Mouse (Mus musculus): ENCODE data around the gene Plxnb1.

The Plxnb1 gene

GRCm38 (mm10) chr9:109101933-109102445, 6.8 kb downstream of the Plxnb1 start:
- DNase-seq (ENCODE audit: low spot score in 2 of 2), result no peak

DNA sequence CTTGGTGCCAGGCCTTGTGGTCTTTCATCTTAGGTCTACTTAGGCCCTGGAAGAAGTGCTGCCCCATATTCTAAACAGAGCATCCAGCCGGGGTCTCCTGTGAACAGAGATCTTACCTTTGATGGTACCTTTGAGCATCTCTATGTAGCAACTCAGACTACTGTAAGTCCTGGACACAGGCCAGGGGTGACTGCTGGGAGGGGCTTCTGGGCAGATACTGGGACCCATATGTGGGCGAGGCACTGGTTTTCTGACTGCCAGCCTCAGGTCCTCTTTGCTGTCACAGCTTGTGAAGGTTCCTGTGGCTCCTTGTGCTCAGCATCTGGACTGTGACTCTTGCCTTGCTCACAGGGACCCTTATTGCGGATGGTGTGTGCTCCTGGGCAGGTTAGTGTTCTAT, 7.4 kb downstream of the Plxnb1 start:
- DNase-seq (ENCODE audit: low spot score in 2 of 2), result no peak

- DNase-seq (ENCODE audit: low spot score in 2 of 2), result no peak
Measured at GRCm38 (mm10) chr9:109103250-109103649, 8.1 kb downstream of the Plxnb1 start.

DNA sequence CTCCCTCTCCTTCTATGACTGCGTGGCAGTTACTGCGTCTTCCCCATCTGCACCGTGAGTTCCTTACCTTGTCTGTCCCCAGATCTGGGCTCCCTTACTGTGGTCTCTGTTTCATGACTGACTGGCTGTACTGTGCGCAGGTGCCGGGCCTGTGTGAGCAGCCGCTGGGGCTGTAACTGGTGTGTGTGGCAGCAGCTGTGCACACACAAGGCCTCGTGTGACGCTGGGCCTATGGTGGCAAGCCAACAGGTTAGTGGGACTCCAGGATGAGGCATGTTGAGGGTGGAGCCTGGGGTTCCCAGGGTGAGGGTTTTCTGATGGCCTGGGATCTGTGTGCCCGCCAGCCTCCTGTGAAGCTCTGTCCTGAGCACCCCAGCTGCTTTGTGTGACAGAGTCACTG, 8.9 kb downstream of the Plxnb1 start:
- no peak for DNase-seq (ENCODE audit: low spot score in 2 of 2)

DNA sequence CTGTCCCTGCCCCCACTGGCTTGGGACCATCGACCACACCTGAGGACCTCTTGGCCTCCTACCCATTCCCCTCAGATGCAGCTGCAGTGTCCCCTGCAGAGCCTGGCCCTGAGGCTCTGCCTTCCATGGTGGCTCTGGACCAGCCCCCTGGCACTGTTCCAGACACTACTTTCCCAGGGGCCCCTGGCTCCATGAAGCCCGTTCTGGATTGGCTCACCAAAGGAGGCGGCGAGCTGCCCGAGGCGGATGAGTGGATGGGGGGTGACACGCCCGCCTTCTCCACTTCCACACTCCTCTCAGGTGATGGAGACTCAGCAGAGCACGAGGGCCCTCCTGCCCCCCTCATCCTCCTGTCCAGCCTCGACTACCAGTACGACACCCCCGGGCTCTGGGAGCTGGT, 9.8 kb downstream of the Plxnb1 start:
- no peak for DNase-seq (ENCODE audit: low spot score in 2 of 2)

- DNase-seq (ENCODE audit: low spot score in 2 of 2), result no peak
Measured at GRCm38 (mm10) chr9:109105648-109106047, 10.5 kb downstream of the Plxnb1 start.

GRCm38 (mm10) chr9:109107341-109107740, 12.2 kb downstream of the Plxnb1 start:
- DNase-seq (ENCODE audit: low spot score in 2 of 2), result no peak

GRCm38 (mm10) chr9:109110240-109110639, 15.1 kb downstream of the Plxnb1 start:
- no peak for DNase-seq (ENCODE audit: low spot score in 2 of 2)

GRCm38 (mm10) chr9:109111101-109111500, 15.9 kb downstream of the Plxnb1 start:
- no peak for DNase-seq (ENCODE audit: low spot score in 2 of 2)

DNA sequence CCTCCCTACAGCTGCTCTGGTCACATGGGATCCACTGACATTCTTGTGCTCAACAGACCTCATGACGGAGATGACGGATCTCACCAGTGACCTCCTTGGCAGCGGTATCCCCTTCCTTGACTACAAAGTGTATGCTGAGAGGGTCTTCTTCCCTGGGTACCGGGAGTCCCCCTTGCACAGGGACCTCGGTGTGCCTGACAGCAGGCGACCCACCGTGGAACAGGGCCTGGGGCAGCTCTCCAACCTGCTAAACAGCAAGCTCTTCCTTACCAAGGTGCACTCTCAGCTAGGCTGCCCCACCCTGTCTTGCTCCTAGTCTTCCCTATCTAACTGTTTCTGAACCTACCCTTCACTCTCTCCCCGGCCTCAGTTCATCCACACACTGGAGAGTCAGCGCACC, 16.4 kb downstream of the Plxnb1 start:
- DNase-seq (ENCODE audit: low spot score in 2 of 2), result peak in 1 of 2 experiments; percentile 5

GRCm38 (mm10) chr9:109113331-109113730, 18.1 kb downstream of the Plxnb1 start:
- peak in 1 of 2 experiments; percentile 2 for DNase-seq (ENCODE audit: low spot score in 2 of 2)

DNA sequence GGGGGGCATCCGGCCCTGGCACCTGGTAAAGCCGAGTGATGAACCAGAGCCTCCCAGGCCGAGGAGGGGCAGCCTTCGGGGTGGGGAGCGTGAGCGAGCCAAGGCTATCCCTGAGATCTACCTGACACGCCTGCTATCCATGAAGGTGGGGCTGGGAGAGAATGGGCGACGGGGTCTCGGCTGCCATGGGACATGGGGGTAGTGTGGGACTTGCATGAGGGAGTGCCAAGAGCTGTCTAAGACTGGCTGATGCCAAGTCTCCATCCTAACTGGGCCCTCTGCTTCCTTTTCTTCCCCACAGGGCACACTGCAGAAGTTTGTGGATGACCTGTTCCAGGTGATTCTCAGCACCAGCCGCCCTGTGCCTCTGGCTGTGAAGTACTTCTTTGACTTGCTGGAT, 19.1 kb downstream of the Plxnb1 start:
- DNase-seq (ENCODE audit: low spot score in 2 of 2), result peak in 1 of 2 experiments; percentile 5

DNA sequence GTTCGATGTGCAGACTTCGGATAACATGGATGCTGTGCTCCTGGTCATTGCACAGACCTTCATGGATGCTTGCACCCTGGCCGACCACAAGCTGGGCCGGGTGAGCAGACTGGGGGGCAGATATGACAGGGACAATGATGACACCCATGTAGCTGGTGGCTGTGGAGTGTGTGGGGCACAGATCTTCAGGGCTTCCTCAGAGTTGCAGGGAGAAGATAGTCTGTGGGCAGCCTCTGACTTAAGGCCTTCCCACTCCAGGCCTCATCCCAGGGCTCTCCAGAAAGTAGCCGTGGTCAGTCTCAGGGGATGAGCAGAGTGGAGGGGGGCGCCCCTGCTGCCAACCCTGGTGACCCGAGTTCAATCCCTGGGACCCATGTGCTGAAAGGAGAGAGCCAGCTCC, 19.7 kb downstream of the Plxnb1 start:
- DNase-seq (ENCODE audit: low spot score in 2 of 2), result no peak

GRCm38 (mm10) chr9:109116205-109116604, 21.0 kb downstream of the Plxnb1 start:
- DNase-seq (ENCODE audit: low spot score in 2 of 2), result no peak

DNA sequence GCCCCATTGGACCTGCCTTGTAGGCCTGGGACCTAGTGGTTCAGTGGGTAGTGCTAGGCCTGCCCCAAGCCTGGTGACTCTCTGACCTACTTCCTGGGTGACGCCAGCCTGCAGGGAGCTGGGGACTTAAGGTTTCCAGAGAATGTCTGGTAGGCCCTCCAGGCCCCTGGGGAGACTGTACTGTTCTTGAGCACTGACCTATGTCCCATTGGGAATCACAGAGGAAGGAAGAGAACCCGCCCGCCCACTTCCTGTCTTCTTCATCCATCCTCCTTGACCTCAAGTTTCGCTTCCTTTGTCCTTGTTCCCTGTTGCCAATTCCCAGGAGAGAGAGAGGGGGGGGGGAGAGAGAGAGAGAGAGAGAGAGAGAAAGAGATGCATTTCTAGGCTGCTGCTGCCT, 22.9 kb downstream of the Plxnb1 start:
- DNase-seq (ENCODE audit: low spot score in 2 of 2), result no peak

DNA sequence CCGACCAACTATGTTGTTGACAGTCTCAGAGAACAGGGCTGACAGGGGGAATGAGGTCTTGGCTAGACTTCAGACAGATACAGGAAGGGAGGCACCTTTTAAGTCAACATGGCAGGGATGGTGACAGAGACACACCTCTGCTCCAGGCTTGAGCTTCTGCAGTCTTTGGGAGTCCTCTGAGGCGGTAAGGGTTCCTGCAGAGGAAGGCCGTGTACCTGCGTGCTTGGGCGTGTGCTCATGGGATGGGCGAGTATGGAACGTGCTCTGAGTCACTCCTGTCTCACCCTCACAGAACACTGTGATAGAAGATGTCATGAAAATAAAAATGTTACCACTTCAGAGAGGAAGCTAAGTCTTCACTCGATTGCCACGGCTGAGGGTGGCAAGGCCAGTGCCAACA, 24.4 kb downstream of the Plxnb1 start:
- DNase-seq (ENCODE audit: low spot score in 2 of 2), result no peak

DNA sequence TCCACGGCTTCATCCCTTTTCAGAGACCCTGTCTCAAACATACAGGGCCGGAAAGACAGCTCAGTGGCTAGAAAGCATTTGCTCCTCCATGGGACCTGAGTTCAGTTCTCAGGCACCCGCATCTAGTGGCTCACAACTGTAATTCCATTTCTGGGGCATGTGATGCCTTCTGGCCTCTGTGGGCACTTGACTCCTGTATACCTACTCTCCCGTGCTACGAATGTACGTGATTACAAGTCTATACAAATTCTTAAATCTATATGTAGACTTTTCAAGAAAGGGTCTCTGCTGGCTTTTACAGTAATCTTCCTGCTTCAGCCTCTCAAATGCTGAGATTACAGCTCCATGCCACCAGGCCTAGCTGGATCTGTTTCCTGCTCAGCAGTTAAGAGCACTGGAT, 25.8 kb downstream of the Plxnb1 start:
- no peak for DNase-seq (ENCODE audit: low spot score in 2 of 2)

GRCm38 (mm10) chr9:109122553-109123085, 27.4 kb downstream of the Plxnb1 start:
- DNase-seq (ENCODE audit: low spot score in 2 of 2), result peak in 1 of 2 experiments; percentile 29

- no peak for DNase-seq (ENCODE audit: low spot score in 2 of 2)
Measured at GRCm38 (mm10) chr9:109123266-109123665, 28.1 kb downstream of the Plxnb1 start.

- no peak for DNase-seq (ENCODE audit: low spot score in 2 of 2)
Measured at GRCm38 (mm10) chr9:109124164-109124563, 29.0 kb downstream of the Plxnb1 start.

DNA sequence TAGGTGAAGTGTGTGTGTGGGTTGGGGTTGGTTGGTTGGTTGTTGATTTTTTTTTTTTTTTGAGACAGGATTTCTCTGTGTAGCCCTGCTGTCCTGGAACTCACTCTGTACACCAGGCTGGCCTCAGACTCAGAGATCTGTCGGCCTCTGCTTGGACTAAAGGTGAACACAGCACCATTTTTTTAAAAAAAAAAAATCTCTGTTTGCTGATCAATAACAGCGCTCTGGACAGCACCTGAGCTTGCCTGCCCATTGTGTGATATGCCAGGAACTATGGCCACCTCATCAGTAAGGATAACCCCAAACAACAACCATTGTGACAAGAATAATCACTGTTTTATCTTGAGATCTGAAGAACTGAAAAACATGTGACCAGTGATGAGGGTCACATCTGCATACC, 29.9 kb downstream of the Plxnb1 start:
- DNase-seq (ENCODE audit: low spot score in 2 of 2), result no peak

DNA sequence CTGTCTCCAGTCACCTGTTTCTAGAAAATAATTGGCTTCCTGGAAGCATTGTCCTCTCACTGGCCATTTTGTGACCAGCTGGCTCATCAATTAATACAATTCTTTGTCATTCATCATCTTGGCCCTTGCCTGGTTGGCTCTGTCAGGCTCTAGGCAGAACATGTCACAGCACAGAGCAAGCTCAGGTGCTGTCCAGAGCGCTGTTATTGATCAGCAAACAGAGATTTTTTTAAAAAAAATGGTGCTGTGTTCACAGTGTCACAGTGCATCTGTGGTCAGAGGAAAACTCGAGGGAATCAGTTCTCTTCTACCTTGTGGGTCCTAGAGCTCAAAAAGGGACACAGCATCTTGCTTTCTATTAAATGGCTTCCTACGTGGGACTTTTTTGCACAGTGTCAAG, 30.3 kb downstream of the Plxnb1 start:
- no peak for DNase-seq (ENCODE audit: low spot score in 2 of 2)

- DNase-seq (ENCODE audit: low spot score in 2 of 2), result no peak
Measured at GRCm38 (mm10) chr9:109127076-109127475, 31.9 kb downstream of the Plxnb1 start.

DNA sequence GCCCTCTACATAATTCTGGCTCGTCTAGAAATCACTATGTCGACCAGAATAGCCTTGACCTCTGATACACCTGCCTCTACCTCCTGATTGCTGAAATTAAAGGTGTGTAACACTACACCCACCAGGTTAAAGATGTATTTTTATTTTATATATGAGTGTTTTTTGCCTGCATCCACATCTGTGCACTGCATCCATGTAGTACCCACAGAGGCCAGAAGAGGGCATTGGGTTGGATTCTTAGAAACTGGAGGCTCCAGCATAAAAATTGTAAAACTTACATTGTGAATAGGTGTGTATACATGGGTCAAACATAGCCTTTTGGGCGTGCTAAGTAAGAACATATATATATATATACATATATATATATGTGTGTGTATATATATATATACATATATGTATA, 33.0 kb downstream of the Plxnb1 start:
- no peak for DNase-seq (ENCODE audit: low spot score in 2 of 2)
